Mouse (Mus musculus) Patski (cell line): ENCODE measurements around the gene Vwa5b1. TPM values are rescaled to one million over a fixed set of nuclear protein-coding genes. Genes with fewer than 3 reads are reported as not detected.

Experiments used
- ATAC-seq: fragments of 100-300 bp; one replicate; pipeline ENCODE4 v1.8.0; 2021
- CTCF ChIA-PET: fragments of 350-600 bp; sonication (Branson Sonifier 250); formaldehyde crosslinking; loops from one replicate; lab custom pipeline; 2022; ENCODE audit warnings: inconsistent platforms; lab: Charles Lee
- POLR2A ChIA-PET: fragments of 350-600 bp; sonication (Branson Sonifier 250); formaldehyde crosslinking; loops from one replicate; lab custom pipeline; 2022; ENCODE audit warnings: antibody characterized with exemption, inconsistent platforms; lab: Charles Lee
- DNase-seq: peaks from one replicate; pipeline ENCODE4 v3.0.0-alpha.2; 2011; ENCODE audit warnings: low read depth, low spot score
- H3K27me3 ChIP-seq: fragments of 371-371 bp; one replicate; pipeline ENCODE4 v1.5.1; 2021
- CTCF ChIP-seq: fragments of 100-300 bp; IDR thresholded peaks from one replicate; pipeline ENCODE4 v1.5.1; 2021
- in situ Hi-C: fragments of 300-500 bp; cut with MboI; formaldehyde crosslinking; loops from 3 replicates; pipeline ENCODE4 v1.11.1; 2018; ENCODE audit warnings: low pct_unique_long_range_greater_than_20kb, mixed read lengths
- polyA plus RNA-seq: library from polyadenylated mRNA; unstranded; gene quantifications from one replicate; pipeline ENCODE4 v1.2.3, GENCODE M21; 2021

Gene Vwa5b1
- polyA plus RNA-seq, 1 experiment from 2014 or later: 0.05 TPM

DNA sequence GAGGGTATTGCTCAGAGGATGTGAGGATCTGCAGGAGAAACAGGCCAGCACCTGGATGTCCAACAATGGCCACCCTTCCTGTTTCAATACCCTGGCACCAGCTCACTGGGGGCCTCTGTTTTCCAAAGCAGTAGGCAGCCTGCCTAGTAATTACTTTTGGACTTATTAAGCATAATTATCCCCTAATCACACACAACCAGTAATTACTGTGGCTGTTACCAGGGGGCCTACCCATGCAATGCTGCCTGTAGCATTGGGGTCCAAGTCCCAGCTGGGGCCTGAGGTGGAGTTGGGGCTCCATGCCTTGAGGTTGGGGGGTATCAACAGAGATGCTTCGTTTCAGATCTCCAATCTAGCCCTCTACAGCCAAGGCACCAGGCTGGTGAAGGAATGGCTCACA is 82.6 kb downstream of the Vwa5b1 start:
- ChIA-PET POLR2A (no interaction called here), CTCF (interaction anchor here (0.6 kb wide), 1 partner anchor 107 kb away, joined by 3 read pairs; no protein-coding TSS in a partner anchor)
- H3K27me3 ChIP-seq: no peaks in the 10 kb centered on the region
- in situ Hi-C loops: loop anchor here (5.0 to 25.0 kb wide), 2 partner anchors 41 to 309 kb away; partner anchors contain the start of genes Gm13030 and Pla2g5
- ATAC-seq (no peak), DNase-seq (no peak)
- TF ChIP-seq CTCF: no peak

DNA sequence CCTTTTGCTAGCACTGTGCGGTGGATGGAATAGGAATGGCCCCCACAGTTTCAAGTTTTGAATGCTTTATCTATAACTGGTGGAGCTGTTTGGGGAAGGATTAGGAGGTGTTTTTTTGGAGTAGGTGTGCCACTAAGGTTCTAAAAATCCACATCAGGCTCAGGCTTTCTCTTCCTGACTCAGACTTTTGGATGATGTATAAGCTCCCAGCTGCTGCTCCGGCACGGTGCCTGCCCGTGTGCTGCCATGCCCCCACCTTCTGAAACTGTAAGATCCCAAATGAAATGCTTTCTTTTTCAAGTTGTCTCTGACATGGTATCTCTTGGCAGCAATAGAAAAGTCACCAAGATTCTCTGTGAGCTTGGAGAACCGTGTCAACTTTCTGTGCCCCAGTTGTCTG is 84.1 kb downstream of the Vwa5b1 start:
- no peak for DNase-seq
- TF ChIP-seq CTCF: no peak
- ChIA-PET POLR2A (no interaction called here), CTCF (interaction anchor here (0.7 to 1.0 kb wide), 2 partner anchors 11 to 104 kb away, joined by 3 read pairs; no protein-coding TSS in a partner anchor)
- in situ Hi-C loops: loop anchor here (5.0 to 25.0 kb wide), 2 partner anchors 39 to 311 kb away; partner anchors contain the start of genes Gm13030 and Pla2g5
- no peaks in the 10 kb centered on the region for H3K27me3 ChIP-seq
- ATAC-seq: no peak

DNA sequence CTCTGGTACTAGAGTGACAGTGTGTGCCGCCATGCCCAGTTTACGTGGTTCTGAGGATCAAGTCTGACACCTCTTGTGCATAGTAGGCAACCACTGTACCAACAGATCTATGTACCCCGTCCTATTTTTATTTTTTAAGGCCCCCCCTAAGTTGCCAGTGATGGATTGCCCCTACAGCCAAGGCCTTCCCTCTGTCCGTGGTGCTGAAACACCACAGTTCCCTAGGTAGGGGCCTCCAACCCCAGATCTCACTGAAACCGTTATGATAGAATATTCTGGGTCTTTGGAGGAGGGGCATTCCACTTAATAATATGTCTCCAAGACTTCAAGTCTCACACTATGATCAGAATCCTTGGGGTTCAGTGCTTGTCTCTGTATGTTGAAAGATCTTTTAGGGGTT is 85.1 kb downstream of the Vwa5b1 start:
- in situ Hi-C loops: loop anchor here (5.0 to 25.0 kb wide), 2 partner anchors 38 to 312 kb away; partner anchors contain the start of genes Gm13030 and Pla2g5
- ChIA-PET POLR2A (no interaction called here), CTCF (no interaction called here)
- DNase-seq (no peak), ATAC-seq (no peak)
- TF ChIP-seq CTCF: no peak
- H3K27me3 ChIP-seq: no peaks in the 10 kb centered on the region

DNA sequence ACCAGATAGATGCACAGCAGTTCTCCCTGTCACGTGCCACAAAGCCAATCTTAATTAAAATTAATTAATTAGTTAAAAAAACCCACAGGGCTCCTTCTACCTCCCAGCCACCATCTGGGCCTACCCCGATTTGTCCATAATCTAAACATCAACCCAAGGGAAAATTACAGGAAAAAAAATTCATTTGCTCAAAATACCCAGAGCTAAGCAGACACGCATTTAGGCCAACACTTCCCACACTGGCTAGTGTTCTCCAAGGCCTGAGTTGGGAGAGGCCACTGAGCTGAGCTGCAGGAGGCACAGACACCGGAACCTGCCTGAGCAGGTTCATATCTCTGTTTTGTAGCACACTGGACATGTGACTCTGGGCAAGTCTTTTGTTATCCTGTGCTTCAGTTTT is 86.7 kb downstream of the Vwa5b1 start:
- POLR2A ChIA-PET: no interaction called here
- in situ Hi-C loops: no loop called here
- no peaks in the 10 kb centered on the region for H3K27me3 ChIP-seq
- no peak for TF ChIP-seq CTCF
- ATAC-seq (no peak), DNase-seq (no peak)
- CTCF ChIA-PET: no interaction called here

DNA sequence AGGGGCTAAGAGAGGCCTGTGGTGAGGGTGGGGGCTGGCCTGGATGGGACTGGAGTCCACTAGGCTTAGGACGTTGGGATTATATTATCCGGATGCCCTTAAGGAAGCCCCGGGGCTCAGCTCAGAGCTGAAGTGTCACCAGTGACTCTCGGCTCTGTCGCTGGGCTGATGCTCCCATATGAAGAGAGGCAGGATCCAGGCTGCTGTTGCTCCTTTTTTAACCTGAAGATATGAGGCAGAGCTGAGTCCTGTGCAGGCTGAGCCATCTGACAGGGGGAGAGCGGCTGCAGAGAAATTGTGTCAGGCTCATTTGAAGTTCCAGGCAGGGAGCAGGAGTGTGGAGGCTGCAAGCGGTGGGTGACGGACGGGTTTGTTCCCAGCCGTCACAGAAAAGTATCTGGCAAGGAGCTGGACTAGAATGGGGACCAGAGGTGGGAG is 87.5 kb downstream of the Vwa5b1 start:
- ChIA-PET CTCF (no interaction called here), POLR2A (no interaction called here)
- no peak for TF ChIP-seq CTCF
- no peak for ATAC-seq
- no peaks in the 10 kb centered on the region for H3K27me3 ChIP-seq
- in situ Hi-C loops: no loop called here
- DNase-seq: no peak

DNA sequence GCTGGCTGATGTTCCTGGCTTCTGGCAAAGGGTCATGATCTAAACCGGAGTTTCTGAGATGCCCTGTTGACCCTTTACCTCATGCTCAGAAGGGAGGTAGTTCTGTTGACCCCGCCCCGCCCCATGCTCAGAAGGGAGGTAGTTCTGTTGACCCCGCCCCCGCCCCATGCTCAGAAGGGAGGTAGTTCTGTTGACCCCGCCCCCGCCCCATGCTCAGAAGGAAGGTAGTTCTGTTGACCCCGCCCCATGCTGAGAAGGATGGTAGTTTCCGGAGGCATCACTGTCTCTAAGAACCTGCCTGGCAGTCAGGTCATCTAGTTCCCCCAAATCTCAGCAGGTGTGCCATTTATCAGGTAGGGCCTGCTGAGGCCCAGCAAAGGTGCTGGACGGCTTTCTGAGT is 88.1 kb downstream of the Vwa5b1 start:
- ChIA-PET CTCF (no interaction called here), POLR2A (no interaction called here)
- no peak for TF ChIP-seq CTCF
- DNase-seq: no peak
- ATAC-seq: no peak
- in situ Hi-C loops: no loop called here
- no peaks in the 10 kb centered on the region for H3K27me3 ChIP-seq

DNA sequence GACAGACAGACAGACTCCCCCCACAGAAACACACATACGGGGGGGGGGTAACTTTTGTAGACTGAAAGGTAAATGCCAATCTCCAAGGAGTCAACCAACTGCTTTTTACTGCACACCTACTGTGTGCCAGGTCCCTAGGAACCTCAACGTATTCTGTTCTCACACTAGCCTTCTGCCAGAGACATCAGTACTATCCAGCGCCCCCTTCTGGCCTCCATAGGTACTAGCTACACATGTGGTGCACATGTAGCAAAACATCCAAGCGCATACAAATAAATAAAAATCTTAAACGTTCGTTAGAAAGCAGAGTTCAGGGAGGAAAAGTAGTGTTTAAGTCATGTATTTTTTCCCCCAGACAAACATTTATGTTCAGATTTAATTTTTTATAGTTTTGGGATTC is 88.6 kb downstream of the Vwa5b1 start:
- CTCF ChIA-PET: no interaction called here
- ATAC-seq: no peak
- POLR2A ChIA-PET: no interaction called here
- in situ Hi-C loops: no loop called here
- TF ChIP-seq CTCF: no peak
- no peaks in the 10 kb centered on the region for H3K27me3 ChIP-seq
- no peak for DNase-seq

DNA sequence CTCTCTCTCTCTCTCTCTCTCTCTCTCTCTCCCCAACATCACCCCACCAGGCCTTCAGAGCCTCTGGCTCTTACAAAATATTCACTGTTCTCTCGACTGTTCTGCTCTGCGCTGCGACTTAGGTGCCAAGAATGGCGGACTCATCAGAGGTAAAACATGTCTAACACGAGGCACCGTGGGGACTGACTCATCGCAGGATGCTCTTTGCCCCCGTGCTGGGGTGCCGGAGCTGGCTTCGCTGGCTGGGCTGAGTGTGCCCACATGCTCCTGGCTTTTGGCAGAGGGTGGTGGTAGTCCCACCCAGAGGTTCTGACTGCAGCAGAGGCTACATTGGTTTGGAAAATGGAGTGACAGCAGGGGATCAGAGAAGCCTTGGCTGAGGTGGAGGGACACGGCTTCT is 89.4 kb downstream of the Vwa5b1 start:
- TF ChIP-seq CTCF: no peak
- CTCF ChIA-PET: no interaction called here
- POLR2A ChIA-PET: no interaction called here
- DNase-seq (no peak), ATAC-seq (no peak)
- in situ Hi-C loops: no loop called here
- H3K27me3 ChIP-seq: no peaks in the 10 kb centered on the region

DNA sequence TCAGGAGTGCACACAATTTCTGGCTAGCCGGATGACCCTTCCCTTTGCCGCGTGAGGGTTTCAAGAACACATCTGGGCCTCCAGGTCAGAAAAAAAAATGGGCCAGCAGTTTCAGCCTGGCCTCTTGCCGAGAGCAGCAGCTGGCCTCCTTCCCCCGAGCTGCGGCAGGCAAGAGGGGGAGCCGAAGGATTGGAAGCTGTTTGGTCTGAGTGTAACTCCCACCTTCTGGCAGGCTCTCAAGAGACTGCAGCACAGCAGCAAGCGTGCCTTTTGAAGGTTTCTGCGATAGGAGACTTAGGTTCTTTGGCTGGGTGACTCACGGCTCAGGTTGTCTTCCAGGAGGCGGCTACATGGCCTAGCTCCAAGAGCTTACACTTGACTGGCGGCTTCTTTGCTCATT is 92.5 kb downstream of the Vwa5b1 start:
- ChIA-PET CTCF (no interaction called here), POLR2A (no interaction called here)
- ATAC-seq (no peak), DNase-seq (no peak)
- no peaks in the 10 kb centered on the region for H3K27me3 ChIP-seq
- TF ChIP-seq CTCF: no peak
- in situ Hi-C loops: no loop called here

DNA sequence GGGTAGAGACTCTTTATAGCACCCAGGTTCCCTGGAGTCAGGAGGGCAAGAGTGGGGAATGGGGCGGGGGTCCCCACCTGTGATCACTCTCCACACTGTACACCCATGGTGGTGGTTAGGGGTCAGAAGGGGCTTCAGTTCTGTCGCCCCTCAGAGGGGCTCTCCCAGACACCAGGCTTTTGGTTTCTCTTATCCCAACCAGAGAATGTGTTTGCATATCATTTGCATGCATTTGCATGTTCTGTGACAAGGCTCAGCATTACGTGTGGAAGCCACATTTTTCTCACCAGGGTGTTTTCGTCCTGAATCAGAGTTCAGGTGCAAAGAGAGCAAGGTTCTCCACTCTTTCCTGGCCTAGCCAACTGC is 97.6 kb downstream of the Vwa5b1 start:
- no peak for TF ChIP-seq CTCF
- in situ Hi-C loops: no loop called here
- CTCF ChIA-PET: no interaction called here
- POLR2A ChIA-PET: no interaction called here
- no peak for DNase-seq
- no peaks in the 10 kb centered on the region for H3K27me3 ChIP-seq
- no peak for ATAC-seq

DNA sequence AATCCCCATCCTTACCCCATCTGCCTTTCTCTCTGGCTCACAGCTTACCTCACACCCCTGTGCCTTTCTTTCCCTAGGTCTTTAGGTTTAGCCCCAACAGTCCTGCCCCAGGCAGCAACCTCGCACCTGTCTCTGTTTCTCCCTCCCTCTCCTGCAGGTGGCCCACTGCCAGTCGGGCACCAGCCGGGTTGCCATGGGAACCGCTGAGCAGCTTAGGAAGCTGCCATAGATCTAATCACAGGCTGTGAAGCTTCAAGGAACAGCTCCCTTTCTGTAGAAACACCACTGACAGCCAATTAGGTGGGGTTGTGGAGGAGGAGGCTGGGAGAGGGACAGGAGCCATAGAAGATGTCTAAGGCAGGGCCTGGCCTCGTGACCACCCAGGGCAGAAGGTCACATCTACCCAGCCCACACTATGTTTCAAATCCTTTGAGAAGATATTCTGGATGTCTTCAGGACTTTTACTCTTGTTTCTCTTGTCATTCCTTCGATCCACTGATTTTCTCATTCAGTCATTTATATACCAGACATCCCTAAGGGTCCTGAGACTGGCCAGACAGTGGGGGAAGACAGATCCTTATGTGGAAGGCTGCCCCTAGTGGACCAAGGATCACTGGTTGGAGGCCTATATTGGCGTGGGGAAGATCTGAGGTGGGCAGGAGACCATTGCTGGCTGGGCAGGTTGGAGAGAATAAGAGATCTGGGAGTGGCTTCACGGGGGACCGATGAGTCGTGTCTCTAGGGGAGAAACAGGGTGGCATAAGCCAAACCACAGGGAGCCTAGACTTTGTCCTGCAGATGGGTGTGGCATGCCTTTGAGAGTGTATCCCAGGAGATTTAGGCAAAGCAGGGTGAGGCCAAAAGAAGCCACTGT is 98.2 kb downstream of the Vwa5b1 start:
- ChIA-PET POLR2A (no interaction called here), CTCF (no interaction called here)
- no peak for TF ChIP-seq CTCF
- no peak for DNase-seq
- no peak for ATAC-seq
- in situ Hi-C loops: no loop called here
- no peaks in the 10 kb centered on the region for H3K27me3 ChIP-seq
